Mouse (Mus musculus) midbrain, postnatal 0 days (tissue): ENCODE measurements around the gene Tas2r106. TPM values are rescaled to one million over a fixed set of nuclear protein-coding genes. Genes with fewer than 3 reads are reported as not detected.

Experiments
- ATAC-seq: fragments of 200-750 bp; cut with Nextera tagmentation; 2 replicates; pipeline ENCODE4 v1.8.0; 2017; ENCODE audit warnings: moderate number of reproducible peaks, mild to moderate bottlenecking, moderate TSS enrichment, moderate library complexity; ENCODE audit not compliant: low FRiP score
- DNase-seq: peaks from one replicate; pipeline ENCODE4 v3.0.0-alpha.2; 2015; ENCODE audit warnings: low spot score
- H3K27ac ChIP-seq: fragments of 300-500 bp; sonication (generic); 2 replicates; pipeline ENCODE4 v1.5.1; 2014; ENCODE audit warnings: low read depth, mild to moderate bottlenecking, low read length, mixed read lengths
- H3K27me3 ChIP-seq: fragments of 300-500 bp; sonication (generic); 2 replicates; pipeline ENCODE4 v1.6.1; 2014; ENCODE audit warnings: low read length, control low read depth, mixed read lengths; ENCODE audit not compliant: insufficient read depth
- H3K36me3 ChIP-seq: fragments of 300-500 bp; sonication (generic); 2 replicates; pipeline ENCODE4 v1.6.1; 2014; ENCODE audit warnings: low read length, control low read depth, mixed read lengths; ENCODE audit not compliant: insufficient read depth
- H3K4me1 ChIP-seq: fragments of 300-500 bp; sonication (generic); 2 replicates; pipeline ENCODE4 v1.6.1; 2014; ENCODE audit warnings: mild to moderate bottlenecking, control low read depth, antibody characterized with exemption, low read length, mixed read lengths; ENCODE audit not compliant: insufficient read depth
- H3K4me2 ChIP-seq: fragments of 300-500 bp; sonication (generic); 2 replicates; pipeline ENCODE4 v1.6.1; 2014; ENCODE audit warnings: low read depth, mild to moderate bottlenecking, low read length, mixed read lengths; ENCODE audit not compliant: poor library complexity, severe bottlenecking
- H3K4me3 ChIP-seq: fragments of 300-500 bp; sonication (generic); 2 replicates; pipeline ENCODE4 v1.5.1; 2014; ENCODE audit warnings: low read depth, mild to moderate bottlenecking, low read length, moderate library complexity
- H3K9ac ChIP-seq: fragments of 300-500 bp; sonication (generic); replicated peaks from 2 replicates; pipeline ENCODE4 v1.6.1; 2014; ENCODE audit warnings: mild to moderate bottlenecking, low read length, moderate library complexity, mixed read lengths; ENCODE audit not compliant: poor library complexity, severe bottlenecking
- H3K9me3 ChIP-seq: fragments of 300-500 bp; sonication (generic); 2 replicates; pipeline ENCODE4 v1.6.1; 2016; ENCODE audit warnings: low read length, control low read depth
- CTCF ChIP-seq: IDR thresholded peaks from 2 replicates; pipeline ENCODE4 v1.5.1; 2016; ENCODE audit warnings: antibody characterized with exemption, mild to moderate bottlenecking
- WGBS: fragments of 180-500 bp; shearing (Covaris S2); extraction: QIAGEN DNeasy Blood & Tissue Kit; methylation state at CpG from one replicate; pipeline ENCODE4 v1.1.7; 2014; 5-methylcytosine and 5-hydroxymethylcytosine counted together
- polyA plus RNA-seq: library from polyadenylated mRNA; unstranded; fragments of >200 nt; fragmentation: Nextera tagmentation; extraction: Ambion mirVana; gene quantifications from 2 replicates; pipeline ENCODE4 v1.2.1, GENCODE M21; 2015
- total RNA-seq: library from RNA; depleted of rRNA; stranded (reverse); fragments of >200 nt; gene quantifications from 2 replicates; pipeline ENCODE4 v1.2.3, GENCODE M21; 2014; rRNA removed

Tas2r106 gene
- not detected in 2 replicates for total RNA-seq
- not detected in 2 replicates for polyA plus RNA-seq

DNA sequence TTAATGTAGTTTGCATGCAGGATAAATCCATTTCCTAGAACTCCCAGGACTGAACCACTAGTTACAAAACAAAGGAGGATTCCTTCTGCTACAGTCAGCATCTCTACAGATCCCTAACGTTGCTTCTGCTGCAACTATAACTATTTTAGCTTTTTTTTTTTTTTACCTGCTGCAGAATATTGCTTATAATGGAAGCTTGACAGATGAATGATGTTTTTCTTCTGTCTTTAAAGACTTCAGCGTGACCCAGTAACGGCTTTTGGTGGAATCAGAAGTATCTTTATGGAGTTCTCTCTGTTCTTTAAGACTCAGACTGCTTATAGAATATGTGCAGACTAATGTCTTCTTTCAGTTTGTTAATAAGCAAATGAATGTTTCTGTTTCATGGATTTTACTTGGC is at the start of gene Tas2r106:
Gene Tas2r106 (minus strand): TSS at position 101 of the 400 bp plus-strand sequence.
- 70% methylated on average over 3 of the region's 3 CpGs for WGBS

DNA sequence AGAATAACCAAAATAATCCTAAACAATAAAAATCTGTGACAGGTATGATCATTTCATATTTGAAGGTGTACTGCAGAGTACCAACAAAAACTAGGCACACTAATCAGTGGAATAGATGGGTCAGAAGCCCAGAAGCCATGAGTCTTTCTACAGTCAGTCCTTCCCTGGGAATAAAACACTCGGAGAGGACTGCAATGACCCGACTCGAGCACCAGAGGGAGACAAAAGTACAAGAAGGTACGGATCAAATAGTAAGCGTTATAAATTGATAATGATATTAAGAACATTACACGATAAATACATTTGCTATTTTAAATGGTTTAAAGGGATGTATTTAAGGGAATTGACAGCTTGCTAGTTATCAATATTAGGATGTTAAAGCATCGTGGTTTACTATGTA is 34.1 kb upstream of the Tas2r106 start:
- no peak overlapping the region for H3K4me3 ChIP-seq
- peak; percentile 24; the same call in 1 of the 2 replicates for TF ChIP-seq CTCF
- no peaks in the 10 kb centered on the region for H3K4me1 ChIP-seq
- ATAC-seq = no peak
- H3K36me3 ChIP-seq = no peaks in the 10 kb centered on the region
- WGBS = 47% methylated on average over 7 of the region's 7 CpGs
- H3K9ac ChIP-seq = no peak overlapping the region
- H3K27me3 ChIP-seq = no peaks in the 10 kb centered on the region
- peaks cover 12% of the 10 kb centered on the region; the same call in 1 of the 2 replicates for H3K9me3 ChIP-seq
- DNase-seq = no peak
- H3K27ac ChIP-seq = no peak overlapping the region
- H3K4me2 ChIP-seq = no peak overlapping the region

More for the DNA sequence above, at the start of gene Tas2r106:
- Histone ChIP-seq H3K4me3 (no peak within 1 kb of the TSS), H3K27ac (no peak within 1 kb of the TSS), H3K36me3 (no peaks in the 10 kb centered on the region), H3K27me3 (no peaks in the 10 kb centered on the region), H3K9me3 (peaks cover 3% of the 10 kb centered on the region; the same call in 1 of the 2 replicates), H3K4me2 (no peak within 1 kb of the TSS), H3K9ac (no peak within 1 kb of the TSS), H3K4me1 (no peaks in the 10 kb centered on the region)
- no peak for TF ChIP-seq CTCF
- no peak for ATAC-seq
- no peak for DNase-seq

DNA sequence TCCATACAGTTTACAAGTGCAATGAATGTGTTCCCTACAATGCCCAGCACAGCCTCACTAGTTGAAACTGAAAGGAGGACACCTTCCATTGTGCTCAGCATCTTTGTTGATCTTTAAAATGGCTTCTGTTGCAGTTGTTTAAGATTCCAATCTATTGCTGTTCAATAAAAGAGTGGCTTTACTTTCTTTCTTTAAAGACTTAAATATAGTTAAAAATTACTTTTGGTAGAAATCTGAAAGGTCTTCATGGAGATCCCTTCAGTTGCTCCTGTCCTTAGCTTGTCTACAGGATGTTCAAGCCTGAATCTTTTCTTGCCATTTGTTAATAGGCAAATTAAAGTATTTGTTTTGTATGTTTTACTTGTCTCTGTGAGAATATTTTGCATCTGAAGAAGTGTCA is 11.3 kb upstream of the Tas2r106 start, which contains the start of gene Tas2r114:
Gene Tas2r114 (minus strand): TSS at position 101 of the 400 bp plus-strand sequence.
- no peak for TF ChIP-seq CTCF

DNA sequence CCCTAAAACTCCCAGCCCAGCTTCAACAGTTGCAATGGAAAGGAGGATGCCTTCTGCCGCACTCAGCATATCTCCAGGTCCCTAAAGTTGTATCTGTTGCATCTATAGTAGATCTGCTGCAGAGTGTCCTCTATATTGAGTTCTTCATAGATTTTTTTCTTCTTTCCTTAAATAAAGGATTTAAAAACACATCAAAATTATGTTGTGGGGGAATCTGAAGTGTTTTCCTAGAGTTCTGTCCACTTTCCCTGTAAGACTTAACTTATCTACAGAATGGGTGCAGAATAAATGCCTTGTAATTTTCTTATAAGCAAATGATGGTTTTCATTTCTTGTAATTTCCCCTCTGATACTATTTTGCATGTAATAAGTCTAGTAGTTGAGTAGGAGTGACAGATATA is 8.7 kb upstream of the Tas2r106 start, which contains the start of gene Tas2r105:
Gene Tas2r105 (minus strand): TSS at position 101 of the 400 bp plus-strand sequence.
- no peak within 1 kb of the TSS for H3K4me3 ChIP-seq
- no peaks in the 10 kb centered on the region for H3K4me1 ChIP-seq
- no peak for TF ChIP-seq CTCF
- H3K4me2 ChIP-seq = no peak within 1 kb of the TSS
- H3K27me3 ChIP-seq = no peaks in the 10 kb centered on the region
- no peaks in the 10 kb centered on the region for H3K36me3 ChIP-seq
- no peak for DNase-seq
- WGBS = 76% methylated on average over 1 of the region's 1 CpGs
- H3K9me3 ChIP-seq = peaks cover 21% of the 10 kb centered on the region
- no peak within 1 kb of the TSS for H3K27ac ChIP-seq
- no peak within 1 kb of the TSS for H3K9ac ChIP-seq
- ATAC-seq = no peak

More for the DNA sequence above, 11.3 kb upstream of the Tas2r106 start, which contains the start of gene Tas2r114:
- DNase-seq (no peak), ATAC-seq (no peak)
- Histone ChIP-seq H3K9me3 (peaks cover 13% of the 10 kb centered on the region), H3K9ac (no peak within 1 kb of the TSS), H3K4me2 (no peak within 1 kb of the TSS), H3K27ac (no peak within 1 kb of the TSS), H3K4me1 (no peaks in the 10 kb centered on the region), H3K27me3 (no peaks in the 10 kb centered on the region), H3K36me3 (no peaks in the 10 kb centered on the region), H3K4me3 (no peak within 1 kb of the TSS)

DNA sequence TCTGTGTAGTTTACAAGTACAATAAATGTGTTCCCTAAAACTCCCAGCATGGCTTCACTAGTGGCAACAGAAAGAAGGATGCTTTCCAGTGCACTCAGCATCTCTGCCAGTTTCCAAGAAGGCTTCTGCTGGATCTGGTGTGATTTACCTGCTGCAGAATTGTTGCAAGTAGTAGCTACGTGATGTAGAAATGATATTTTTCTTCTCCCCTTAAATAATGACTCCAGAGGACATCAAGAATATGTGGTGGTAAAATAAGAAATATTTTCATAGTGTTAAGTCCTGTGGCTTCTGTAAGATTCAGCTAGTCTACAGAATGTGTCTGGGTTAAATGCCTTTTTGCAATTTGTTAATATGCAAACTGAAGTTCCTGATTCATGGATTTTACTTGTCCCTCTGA is 7.0 kb upstream of the Tas2r106 start, which contains the start of gene Tas2r104:
Gene Tas2r104 (minus strand): TSS at position 101 of the 400 bp plus-strand sequence.
- Histone ChIP-seq H3K27me3 (no peaks in the 10 kb centered on the region), H3K4me1 (no peaks in the 10 kb centered on the region)
- ATAC-seq = no peak

DNA sequence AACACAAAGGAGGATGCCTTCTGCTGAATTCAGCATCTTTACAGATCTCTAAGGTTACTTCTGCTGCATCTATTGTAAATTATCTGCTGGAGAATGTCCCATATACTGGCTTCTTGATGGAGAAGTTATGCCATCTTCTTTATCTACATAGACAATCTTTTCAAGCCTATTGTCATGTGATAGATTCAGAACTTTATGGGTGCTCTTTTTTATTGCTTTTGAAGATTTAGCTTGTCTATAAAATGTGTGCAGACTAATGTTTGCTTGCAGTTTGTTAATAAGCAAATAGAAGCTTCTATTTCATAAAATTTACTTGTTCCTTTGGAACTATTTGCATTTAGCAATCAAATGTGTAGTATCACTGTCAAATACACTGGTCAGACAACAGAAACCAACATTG is 18.6 kb downstream of the Tas2r106 start, which contains the start of gene Tas2r107:
Gene Tas2r107 (minus strand): TSS at position 101 of the 400 bp plus-strand sequence.
- H3K27ac ChIP-seq = no peak within 1 kb of the TSS
- H3K4me1 ChIP-seq = no peaks in the 10 kb centered on the region
- no peak for ATAC-seq
- H3K27me3 ChIP-seq = no peaks in the 10 kb centered on the region
- DNase-seq = no peak
- H3K9me3 ChIP-seq = peaks cover 8% of the 10 kb centered on the region; the same call in 1 of the 2 replicates
- TF ChIP-seq CTCF = no peak
- H3K4me3 ChIP-seq = no peak within 1 kb of the TSS
- H3K4me2 ChIP-seq = no peak within 1 kb of the TSS
- no peak within 1 kb of the TSS for H3K9ac ChIP-seq
- H3K36me3 ChIP-seq = no peaks in the 10 kb centered on the region

More for the DNA sequence above, 7.0 kb upstream of the Tas2r106 start, which contains the start of gene Tas2r104:
- peaks cover 15% of the 10 kb centered on the region for H3K9me3 ChIP-seq
- H3K9ac ChIP-seq = no peak within 1 kb of the TSS
- H3K27ac ChIP-seq = no peak within 1 kb of the TSS
- no peak for DNase-seq
- no peak within 1 kb of the TSS for H3K4me3 ChIP-seq
- no peaks in the 10 kb centered on the region for H3K36me3 ChIP-seq
- no peak within 1 kb of the TSS for H3K4me2 ChIP-seq
- 74% methylated on average over 1 of the region's 1 CpGs for WGBS
- no peak for TF ChIP-seq CTCF
